Mouse (Mus musculus): ENCODE measurements around the gene Plek. TPM values are rescaled to one million over a fixed set of nuclear protein-coding genes. Genes with fewer than 3 reads are reported as not detected.
"Not testable (repeated sequence)": the region's sequence is repeated elsewhere in the genome, so short reads cannot be mapped to it uniquely, and the experiment has no call there.

Plek gene
- 1 to 10 TPM; 3.6 to 7.9 (median 4.4) TPM for total RNA-seq (2022)

DNA sequence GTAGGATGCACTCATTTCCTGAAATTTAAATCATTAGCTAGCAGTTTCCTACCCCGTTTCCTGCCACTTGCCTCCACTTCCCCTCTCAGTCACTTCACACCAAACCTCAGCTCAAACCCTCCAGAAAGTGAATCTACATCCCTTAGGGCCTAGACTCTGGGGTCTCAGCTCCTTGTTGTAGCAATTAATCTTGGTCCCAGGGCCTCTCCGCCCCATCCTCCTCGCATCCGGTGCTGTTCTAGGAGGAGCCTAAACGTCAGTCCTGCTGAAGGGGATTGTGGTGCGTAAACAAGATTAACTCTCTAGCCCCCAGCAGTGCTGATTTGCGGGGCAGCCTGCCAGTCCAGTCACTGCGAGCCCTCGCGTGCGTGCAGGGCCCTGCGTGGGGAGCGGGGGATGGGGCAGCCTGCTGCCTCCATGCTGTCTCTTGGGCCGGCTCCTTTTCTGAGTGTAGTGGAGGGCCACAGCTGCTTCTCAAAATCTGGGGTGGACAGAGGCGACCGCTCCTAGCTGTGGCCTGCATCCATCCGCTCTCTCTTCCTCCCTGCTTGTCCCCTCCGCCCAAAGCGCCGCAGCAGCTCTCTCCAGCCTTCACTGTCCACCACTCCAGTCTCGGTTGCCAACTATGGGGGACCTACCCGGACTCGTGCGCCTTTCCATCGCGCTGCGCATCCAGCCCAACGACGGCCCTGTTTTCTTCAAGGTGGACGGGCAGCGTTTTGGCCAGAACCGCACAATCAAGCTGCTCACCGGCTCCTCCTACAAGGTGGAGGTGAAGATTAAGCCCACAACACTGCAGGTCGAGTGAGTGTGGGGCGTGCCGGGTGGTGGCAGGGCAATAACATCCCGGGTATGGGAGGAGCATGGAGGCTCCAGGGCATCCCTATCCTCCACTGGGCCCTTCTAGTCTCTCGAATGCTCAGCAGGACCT is at the start of gene Plek, which contains the start of gene Cnrip1:
TSS of gene Plek (minus strand) at position 837 of the 931 bp plus-strand sequence.
TSS of gene Cnrip1 (plus strand) at position 42 of the 931 bp plus-strand sequence.
- DNase-seq (ENCODE audit: low spot score), result peak; percentile 68

DNA sequence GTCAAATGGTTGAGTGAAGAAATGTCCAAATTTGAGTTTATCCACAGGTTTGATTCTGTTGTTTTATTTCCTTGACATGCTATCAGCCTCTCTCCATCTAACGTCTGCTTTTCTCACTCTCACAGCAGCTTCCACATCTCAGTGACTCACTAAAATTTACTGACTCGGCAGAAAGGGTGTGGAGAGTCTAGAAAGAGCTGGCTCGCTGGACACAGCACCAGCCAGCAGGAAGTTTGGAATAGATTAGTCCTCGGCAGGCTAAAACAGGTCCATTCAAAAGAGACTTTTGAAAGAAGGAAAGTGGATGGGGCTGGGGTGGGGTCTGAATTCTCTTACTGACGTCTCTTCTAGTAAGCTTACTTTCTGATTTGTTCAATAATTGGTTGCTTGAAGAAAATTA is 33.9 kb upstream of the Plek start:
- no peak for DNase-seq (ENCODE audit: low spot score)

DNA sequence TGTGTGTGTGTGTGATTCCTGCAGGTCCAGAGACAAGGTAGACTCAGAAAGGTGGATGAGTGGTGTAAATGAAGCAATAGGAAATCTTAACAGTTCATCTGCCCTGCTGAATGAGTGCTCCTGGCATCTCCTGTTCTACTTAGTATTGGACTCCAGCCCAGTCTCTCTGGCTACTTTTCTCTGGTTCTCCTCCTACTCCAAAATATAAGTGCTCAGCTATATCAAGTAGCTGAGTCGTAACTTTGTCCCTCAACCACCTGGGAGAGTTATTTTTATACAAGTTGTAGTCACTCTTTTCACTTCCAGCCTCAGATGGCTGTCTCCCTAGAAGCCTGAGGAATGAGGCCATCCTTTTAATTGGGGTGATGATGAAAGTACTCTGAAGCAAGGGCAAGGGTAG is 31.7 kb upstream of the Plek start:
- DNase-seq (ENCODE audit: low spot score), result no peak

DNA sequence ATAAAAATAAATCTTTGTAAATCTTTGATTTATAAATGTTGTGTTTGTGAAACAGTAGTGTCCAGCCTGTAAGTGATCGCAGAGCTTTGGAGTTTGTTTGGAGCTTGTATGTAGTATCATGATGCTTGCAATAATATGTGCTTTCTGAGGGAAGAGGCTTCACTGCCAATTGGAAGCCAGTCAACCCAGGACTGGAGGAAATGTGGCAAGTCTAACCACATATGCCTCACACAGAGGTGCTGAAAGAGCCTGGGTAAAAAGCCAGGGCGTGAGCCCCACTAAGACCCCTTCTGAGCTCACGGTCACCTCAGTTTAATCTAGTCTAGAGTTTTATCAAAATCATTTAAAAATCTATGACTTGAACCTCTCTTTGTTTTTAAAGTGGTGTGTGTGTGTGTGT is 31.3 kb upstream of the Plek start:
- no peak for DNase-seq (ENCODE audit: low spot score)

DNA sequence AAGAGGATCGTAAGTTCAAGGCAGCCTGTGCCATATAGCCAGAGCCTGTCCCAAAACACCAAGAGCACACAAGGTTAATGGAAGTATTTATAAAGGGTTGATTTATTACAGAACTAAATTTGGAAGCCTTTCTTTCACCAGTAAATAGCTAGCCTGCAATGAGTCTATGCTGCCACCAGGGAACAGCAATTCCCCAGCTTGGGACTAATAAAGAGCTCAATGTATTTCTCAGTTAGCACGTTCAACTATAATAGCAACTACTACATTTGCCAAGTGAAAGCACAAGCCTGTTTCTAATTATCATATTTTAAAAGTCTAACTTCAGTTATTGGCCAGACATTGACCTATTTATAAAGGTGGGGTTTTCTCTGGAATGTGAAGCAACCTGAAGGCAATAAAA is 30.8 kb upstream of the Plek start:
- no peak for DNase-seq (ENCODE audit: low spot score)

DNA sequence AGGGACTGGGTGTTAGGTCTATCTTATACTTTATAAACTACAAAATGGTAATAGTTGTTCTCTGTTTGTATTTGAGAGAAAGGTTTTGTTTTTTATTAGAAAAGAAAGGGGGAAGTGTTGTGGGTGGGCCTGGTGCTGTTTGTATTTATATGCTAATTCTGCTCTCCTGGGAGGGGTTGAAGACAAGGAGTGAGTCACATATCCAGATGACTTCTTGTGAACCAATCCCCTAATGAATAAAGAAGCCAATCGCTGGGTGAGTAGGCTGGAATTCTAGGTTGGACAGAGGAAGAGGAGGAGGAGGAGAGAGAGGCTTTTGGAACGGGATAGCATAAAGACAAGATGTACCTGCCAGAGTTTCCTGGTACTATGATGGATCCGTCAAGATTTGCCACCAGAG is 29.9 kb upstream of the Plek start:
- DNase-seq (ENCODE audit: low spot score), result no peak

DNA sequence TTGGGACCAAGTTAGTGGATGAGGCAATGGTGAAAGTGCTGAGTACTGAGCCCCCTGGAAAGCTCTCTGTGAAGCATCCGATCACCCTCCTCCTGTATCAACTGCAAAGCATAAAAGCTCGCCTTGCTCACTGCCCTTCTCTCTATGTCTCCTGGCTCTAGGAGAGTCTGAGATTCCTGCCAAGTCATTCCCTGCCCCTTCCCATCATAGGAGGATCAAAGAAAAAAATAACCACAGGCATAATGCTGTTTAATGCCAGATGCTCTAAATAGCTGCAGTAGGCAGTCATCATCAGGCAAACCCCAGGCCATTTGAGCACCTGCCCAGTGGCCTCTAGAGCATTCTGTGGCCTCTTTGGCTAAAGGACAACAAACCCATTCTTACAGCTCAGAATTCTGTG is 23.5 kb upstream of the Plek start:
- no peak for DNase-seq (ENCODE audit: low spot score)

DNA sequence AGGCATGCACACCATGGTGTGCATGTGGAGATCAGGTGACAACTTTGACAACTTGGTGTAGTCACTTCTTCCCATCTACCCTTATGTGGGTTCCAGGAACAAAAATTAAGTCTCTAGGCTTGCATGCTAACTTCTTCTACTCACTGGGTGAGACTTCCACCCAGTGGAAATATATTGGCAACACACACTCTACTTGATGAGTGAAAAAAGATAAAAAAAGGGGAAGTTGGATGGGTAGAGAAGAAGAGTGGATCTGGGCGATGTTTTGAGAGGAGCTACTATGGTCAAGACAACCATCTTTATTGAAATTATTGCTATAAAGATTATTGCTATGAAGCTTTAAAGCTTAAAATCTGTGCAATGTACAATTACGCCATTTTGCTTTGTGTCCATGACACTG is 17.2 kb upstream of the Plek start:
- not testable (repeated sequence) for DNase-seq (ENCODE audit: low spot score)

DNA sequence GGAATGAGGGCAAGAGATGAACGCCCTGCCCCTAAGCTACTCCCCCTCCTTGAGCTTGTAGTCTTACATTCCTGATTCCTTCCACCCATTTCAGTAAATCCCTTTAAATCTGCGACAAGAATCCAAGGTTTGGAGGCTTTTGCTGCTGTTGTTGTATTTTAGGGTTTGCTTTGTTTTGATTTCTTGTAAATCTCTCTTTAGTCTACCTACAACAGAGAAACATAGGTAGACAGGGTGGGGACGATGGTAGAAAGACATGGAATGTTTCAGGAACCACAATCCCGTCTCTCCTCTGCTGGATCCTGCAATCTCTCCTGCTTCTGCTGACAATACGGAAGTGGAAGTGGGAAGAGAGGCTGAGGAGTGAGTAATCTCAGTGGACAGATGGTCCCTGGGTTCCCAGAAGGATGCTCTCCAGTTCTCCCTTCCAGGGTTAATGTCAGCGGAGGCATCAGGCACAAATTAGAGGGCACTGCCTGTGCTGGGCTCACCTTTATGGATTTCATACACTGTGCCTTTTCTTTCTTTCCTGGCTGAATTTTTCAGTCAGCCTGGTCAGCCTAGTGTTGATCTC is 382 bp upstream of the Plek start:
- peak; percentile 5 for DNase-seq (ENCODE audit: low spot score)

DNA sequence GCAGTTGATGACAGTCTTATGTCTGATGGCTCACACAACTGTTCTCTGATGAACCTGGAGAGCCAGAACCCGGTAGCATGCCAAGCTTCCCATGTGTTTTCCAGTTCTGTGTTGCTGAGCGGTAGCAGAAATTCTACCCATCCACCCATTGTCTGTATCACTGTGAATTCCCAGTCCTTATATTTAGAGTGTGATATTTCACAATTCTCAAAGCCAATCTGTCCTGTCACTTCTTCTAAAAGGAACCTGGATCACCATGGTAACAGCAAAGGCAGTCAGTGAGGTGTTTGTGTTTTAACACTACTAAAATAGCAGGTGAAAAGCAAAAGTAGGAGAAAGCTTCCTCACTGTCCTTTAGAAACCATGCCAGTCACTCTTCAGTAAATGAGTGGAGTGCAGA is 6.4 kb downstream of the Plek start:
- no peak for DNase-seq (ENCODE audit: low spot score)

DNA sequence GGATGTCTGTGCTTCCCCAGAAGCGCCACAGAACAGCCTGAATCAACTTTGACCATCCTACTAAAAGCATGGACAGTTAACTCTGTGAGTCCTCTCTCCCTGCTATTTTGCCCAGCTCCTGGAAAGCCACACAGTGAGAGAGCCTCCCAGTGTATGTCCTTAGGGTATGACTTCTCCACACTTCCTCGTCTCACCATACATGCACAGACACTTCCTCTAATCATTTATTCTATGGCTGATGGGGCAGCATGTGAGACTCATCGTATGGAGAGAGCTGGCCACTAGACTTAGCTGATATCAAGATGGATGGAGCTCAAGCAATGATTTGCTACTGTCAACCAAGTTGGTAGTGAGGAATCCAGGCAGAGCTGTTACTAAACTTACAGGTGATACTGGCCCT is 28.2 kb downstream of the Plek start:
- no peak for DNase-seq (ENCODE audit: low spot score)

DNA sequence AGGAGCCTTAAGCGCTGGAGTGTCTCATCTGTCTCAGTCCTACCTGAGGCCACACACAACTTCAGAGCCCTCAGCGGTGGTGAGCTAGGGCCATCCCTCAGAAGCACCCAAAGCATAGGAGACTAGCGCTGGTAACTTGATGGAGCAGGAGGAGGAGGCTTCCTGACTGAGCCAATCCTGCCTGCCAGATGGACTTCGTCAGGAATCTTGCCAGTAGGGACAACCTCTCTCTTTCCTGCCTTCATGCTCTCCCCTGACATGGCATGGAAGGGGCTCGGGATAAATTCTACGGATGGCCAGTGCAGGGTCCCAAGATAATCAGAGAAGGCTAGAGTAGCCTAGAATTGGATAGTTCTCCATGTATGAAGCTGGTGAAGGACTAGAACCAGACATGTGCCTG is 29.0 kb downstream of the Plek start:
- no peak for DNase-seq (ENCODE audit: low spot score)

DNA sequence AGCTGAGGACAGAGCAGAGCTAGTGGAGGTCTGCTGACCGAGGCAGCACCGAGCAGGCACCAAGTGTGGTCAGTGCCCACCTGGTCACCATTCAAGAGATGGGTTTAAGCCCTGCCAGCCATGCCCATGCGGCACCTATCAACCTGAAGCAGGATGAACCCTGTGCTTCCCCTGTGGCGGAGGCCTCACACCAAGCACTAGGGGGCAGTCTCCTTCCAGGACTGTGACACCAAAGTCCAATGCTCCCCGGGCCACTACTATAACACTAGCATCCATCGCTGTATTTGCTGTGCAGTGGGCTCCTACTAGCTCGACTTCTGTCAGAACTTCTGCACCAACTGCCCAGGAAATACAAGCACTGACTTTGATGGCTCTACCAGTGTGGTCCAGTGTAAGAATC is 32.9 kb downstream of the Plek start:
- no peak for DNase-seq (ENCODE audit: low spot score)

DNA sequence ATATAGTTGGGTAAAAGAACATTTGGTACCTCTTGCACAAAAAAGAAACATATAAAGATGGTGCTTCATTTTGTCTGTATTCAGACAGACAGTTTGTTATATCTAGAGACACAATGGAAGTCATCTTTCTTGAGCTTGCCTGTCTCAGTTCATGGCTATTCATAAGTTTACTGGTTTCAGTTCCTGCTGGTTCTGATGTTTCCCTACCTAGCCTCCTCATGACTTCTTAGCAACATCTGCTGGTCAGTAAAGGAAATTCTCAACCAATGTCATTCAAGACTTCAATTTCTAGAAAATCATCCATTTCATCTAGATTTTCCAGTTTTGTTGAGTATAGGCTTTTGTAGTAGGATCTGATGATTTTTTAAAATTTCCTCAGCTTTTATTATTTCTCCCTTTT is 39.2 kb downstream of the Plek start:
- DNase-seq (ENCODE audit: low spot score), result no peak

DNA sequence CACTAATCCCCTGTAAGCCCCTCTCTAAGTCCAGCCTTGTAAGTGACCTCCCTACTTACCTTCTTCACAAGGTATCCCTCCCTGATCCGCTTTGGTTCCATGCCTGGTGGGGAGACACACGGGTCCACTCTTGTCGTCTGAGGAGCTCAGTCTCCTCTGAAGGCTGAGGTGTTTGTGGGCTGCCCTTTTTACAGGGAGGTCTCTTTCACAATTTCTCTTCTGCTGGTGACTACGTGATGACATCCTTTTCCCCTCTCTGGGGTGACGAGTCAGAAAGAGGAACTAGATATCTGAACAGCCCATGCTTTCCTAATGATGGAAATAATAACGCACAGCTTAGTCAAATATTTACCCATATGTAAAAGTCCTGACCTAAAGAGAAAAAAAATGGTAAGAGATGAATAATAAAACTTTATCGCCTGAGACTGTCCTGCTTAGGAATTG is 43.7 kb downstream of the Plek start:
- DNase-seq (ENCODE audit: low spot score), result peak; percentile 26

DNA sequence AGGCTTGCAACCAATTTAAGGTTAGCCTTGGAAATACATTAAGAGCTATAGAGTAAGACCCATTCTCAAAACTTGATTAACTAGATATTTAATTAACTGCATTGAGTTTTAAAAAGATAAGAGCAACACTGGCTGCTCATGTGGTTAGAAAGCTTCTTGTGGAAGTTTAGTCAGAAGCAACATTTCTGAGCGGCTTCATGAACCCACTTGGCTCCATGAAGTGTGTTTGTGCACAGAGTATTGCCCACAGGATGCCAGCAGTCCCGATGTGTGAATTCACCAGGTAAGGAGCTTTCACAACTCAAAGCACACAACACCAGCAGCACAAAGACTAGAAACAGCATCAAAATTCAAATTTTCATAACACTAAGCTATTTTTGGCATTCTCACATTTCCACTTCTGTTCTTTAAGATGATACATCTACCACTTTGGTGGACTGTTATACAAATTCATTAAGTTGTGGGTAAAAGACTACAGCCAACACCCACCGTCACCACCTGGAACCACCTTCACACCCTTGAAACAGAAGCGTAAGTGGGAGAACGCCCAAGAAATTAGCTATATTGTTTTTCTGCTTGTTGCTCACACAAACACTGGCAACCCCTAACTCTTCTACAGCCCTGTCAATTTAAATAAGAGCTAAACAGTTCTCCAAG is 44.5 kb downstream of the Plek start:
- DNase-seq (ENCODE audit: low spot score), result no peak

DNA sequence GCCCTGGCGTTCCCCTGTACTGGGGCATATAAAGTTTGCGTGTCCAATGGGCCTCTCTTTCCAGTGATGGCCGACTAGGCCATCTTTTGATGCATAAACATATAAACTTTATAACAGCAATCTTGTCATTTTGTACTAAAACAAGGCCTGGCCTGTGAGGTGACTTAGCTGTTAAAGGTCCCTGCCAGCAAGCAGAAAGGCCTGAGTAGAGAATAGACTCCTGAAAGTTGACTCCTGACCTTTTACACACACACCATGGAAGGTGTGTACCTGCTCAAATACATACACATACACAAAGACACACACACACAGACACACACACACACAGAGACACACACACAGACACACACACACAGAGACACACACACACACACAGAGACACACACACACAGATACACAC is 45.7 kb downstream of the Plek start:
- not testable (repeated sequence) for DNase-seq (ENCODE audit: low spot score)

DNA sequence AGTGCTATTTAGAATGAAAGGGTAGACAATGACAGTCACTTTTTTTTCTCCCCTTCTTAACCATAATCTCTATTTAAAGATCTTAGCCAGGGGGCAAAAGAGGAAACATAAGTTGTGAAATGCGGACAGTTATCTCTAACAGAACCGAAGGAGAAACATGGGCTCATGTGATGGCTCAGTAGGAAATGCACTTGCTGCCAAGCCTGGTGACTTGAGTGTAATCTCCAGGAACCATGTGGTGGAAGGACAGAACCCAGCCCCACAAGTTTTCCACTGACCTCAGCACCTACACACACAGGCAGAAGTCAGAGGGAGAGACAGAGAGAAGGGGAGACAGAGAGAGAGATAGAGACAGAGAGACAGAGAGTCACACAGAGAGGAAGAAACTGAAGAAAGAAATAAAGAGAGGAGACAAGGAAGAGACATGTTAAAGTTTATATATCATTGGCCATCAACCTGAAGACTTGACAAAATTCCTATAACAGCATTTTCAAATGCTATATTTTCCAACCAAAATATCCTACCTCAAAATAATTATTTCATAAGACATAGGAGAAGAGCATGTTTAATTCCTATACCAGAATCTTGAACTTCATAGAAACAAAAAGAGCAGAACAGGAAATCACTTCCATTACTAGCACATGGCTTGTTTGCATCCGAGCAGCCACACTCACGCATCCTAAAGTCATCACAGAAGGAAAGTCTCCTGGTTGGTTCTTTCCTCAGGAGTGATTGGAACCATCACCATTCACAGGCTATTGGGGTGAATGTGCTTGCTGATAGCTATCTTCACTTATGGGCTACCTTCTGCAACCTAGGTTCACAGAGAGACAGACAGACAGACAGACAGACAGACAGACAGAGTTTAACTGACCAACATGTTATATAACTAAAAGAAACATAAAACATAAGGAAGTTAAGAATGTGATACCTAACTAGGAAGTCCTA is 47.0 kb downstream of the Plek start:
- DNase-seq (ENCODE audit: low spot score), result peak; percentile 56

DNA sequence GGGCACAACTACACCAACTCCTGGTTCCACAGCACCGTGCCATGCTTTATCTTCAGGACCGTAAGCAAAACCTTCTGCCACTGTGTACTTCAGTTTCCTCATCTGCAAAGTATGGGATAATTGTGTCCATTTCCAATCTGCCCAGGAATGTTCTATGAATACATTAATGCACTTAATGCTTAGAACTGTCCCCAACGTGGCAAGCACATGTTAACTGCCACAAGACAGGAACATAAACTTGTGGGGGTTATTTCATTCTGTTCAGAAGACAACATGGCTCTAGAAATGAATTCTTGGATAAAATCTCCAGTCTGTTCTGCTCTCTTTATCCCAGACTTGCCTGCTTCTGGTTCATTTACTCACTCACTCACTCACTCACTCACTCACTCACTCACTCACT is 48.4 kb downstream of the Plek start:
- DNase-seq (ENCODE audit: low spot score), result no peak

DNA sequence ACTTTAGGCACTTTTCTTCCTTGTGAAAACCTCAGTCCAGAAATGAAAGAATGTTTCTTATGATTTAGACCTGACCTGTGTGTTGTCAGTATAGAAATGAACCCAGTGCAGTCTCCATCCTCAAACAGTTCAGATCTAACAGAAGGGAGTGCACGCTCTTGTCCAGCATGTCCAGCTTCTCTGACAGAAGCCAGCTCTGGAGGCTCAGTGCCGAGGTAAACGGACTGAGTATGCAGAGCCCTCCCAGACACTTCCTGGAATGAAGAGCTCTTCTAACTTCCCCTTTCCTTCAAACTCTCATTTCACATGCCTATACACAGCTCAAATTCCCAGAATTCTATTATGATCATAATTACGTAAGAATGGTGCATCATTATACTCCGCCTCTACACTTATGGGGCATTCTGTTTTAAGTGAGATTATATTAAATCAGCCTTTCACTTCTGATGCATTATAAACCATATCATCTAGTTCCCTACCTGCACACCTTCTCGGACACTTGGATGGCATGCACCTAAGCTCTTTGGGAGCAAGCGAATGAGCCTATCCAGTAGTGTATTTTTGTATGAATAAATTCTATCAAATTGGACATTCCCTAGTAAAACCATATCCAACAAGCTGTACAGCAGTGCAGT is 49.3 kb downstream of the Plek start:
- no peak for DNase-seq (ENCODE audit: low spot score)
